Mouse (Mus musculus) lung, embryonic 14.5 days (tissue): ENCODE measurements around the gene 2310079G19Rik. TPM values are rescaled to one million over a fixed set of nuclear protein-coding genes. Genes with fewer than 3 reads are reported as not detected.
A peak's percentile ranks its signal among the peaks of the same experiment; 100 is the strongest.

ENCODE experiments used
- ATAC-seq: fragments of 200-750 bp; cut with Nextera tagmentation; 2 replicates; pipeline ENCODE4 v1.8.0; 2017; ENCODE audit warnings: mild to moderate bottlenecking, moderate TSS enrichment, moderate library complexity; ENCODE audit not compliant: insufficient read depth
- DNase-seq: peaks from one replicate; pipeline ENCODE4 v3.0.0-alpha.2; 2015
- H3K27ac ChIP-seq: fragments of 300-500 bp; sonication (generic); 2 replicates; pipeline ENCODE4 v1.5.1; 2014; ENCODE audit warnings: low read depth, mild to moderate bottlenecking, moderate library complexity
- H3K27me3 ChIP-seq: fragments of 300-500 bp; sonication (generic); 2 replicates; pipeline ENCODE4 v1.6.1; 2014; ENCODE audit warnings: low read length, control low read depth; ENCODE audit not compliant: insufficient read depth
- H3K36me3 ChIP-seq: fragments of 300-500 bp; sonication (generic); 2 replicates; pipeline ENCODE4 v1.6.1; 2014; ENCODE audit warnings: control low read depth; ENCODE audit not compliant: insufficient read depth
- H3K4me1 ChIP-seq: fragments of 300-500 bp; sonication (generic); 2 replicates; pipeline ENCODE4 v1.6.1; 2014; ENCODE audit warnings: antibody characterized with exemption, control low read depth; ENCODE audit not compliant: insufficient read depth
- H3K4me2 ChIP-seq: fragments of 300-500 bp; sonication (generic); 2 replicates; pipeline ENCODE4 v1.6.1; 2014; ENCODE audit warnings: mild to moderate bottlenecking
- H3K4me3 ChIP-seq: fragments of 300-500 bp; sonication (generic); 2 replicates; pipeline ENCODE4 v1.5.1; 2014; ENCODE audit warnings: low read depth, low read length
- H3K9ac ChIP-seq: fragments of 300-500 bp; sonication (generic); 2 replicates; pipeline ENCODE4 v1.6.1; 2014
- H3K9me3 ChIP-seq: fragments of 300-500 bp; sonication (generic); 2 replicates; pipeline ENCODE4 v1.6.1; 2016; ENCODE audit warnings: low read depth, low read length, control low read depth
- CTCF ChIP-seq: IDR thresholded peaks from 2 replicates; pipeline ENCODE4 v1.5.1; 2016; ENCODE audit warnings: antibody characterized with exemption, low read depth
- WGBS: fragments of 180-500 bp; shearing (Covaris S2); extraction: QIAGEN DNeasy Blood & Tissue Kit; methylation state at CpG from one replicate; pipeline ENCODE4 v1.1.7; 2014; 5-methylcytosine and 5-hydroxymethylcytosine counted together
- polyA plus RNA-seq: library from polyadenylated mRNA; unstranded; fragments of >200 nt; fragmentation: Nextera tagmentation; extraction: Ambion mirVana; gene quantifications from 2 replicates; pipeline ENCODE4 v1.2.1, GENCODE M21; 2014

Gene 2310079G19Rik
- not detected in 2 replicates for polyA plus RNA-seq

DNA sequence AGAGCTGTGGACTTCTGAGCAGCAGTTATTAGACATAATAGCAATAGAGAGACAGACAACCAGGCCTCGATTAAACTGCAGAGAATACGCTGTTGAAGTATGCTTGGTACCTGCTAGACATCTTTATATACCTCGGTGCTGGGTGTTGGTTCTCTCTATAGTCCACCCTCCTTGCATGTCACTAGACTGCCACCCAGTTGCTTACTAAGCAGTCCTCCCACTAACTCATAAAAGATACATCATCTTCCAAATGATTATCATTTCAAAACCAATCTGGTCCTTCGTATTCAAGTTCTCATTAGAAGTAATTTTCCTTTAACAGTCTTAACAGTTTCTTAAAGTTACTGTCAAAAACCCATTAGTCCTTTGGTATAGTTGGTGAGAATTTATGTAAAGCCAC, at the start of gene 2310079G19Rik:
2310079G19Rik (minus strand) TSS at position 101 of the 400 bp plus-strand sequence.
- no peak within 1 kb of the TSS for H3K9ac ChIP-seq
- H3K27ac ChIP-seq = no peak within 1 kb of the TSS
- no peak for TF ChIP-seq CTCF
- WGBS = 89% methylated on average over 4 of the region's 4 CpGs
- H3K9me3 ChIP-seq = no peaks in the 10 kb centered on the region
- no peaks in the 10 kb centered on the region for H3K4me1 ChIP-seq
- H3K36me3 ChIP-seq = no peaks in the 10 kb centered on the region
- H3K27me3 ChIP-seq = no peaks in the 10 kb centered on the region
- ATAC-seq = no peak
- no peak within 1 kb of the TSS for H3K4me3 ChIP-seq
- no peak for DNase-seq
- no peak within 1 kb of the TSS for H3K4me2 ChIP-seq

- H3K9ac ChIP-seq = no peak within 1 kb of the TSS
- no peak within 1 kb of the TSS for H3K4me3 ChIP-seq
- no peaks in the 10 kb centered on the region for H3K36me3 ChIP-seq
- TF ChIP-seq CTCF = no peak
- no peak within 1 kb of the TSS for H3K27ac ChIP-seq
- H3K4me1 ChIP-seq = no peaks in the 10 kb centered on the region
- H3K27me3 ChIP-seq = no peaks in the 10 kb centered on the region
- H3K4me2 ChIP-seq = no peak within 1 kb of the TSS
- WGBS = 88% methylated on average over 4 of the region's 4 CpGs
- DNase-seq (no peak), ATAC-seq (no peak)
- H3K9me3 ChIP-seq = no peaks in the 10 kb centered on the region
Observed at GRCm38 (mm10) chr16:88671571-88671970, 44.1 kb upstream of the 2310079G19Rik start, which contains the start of gene Krtap27-1. Gene Krtap27-1, minus strand, starts transcription at chr16:88671671.

DNA sequence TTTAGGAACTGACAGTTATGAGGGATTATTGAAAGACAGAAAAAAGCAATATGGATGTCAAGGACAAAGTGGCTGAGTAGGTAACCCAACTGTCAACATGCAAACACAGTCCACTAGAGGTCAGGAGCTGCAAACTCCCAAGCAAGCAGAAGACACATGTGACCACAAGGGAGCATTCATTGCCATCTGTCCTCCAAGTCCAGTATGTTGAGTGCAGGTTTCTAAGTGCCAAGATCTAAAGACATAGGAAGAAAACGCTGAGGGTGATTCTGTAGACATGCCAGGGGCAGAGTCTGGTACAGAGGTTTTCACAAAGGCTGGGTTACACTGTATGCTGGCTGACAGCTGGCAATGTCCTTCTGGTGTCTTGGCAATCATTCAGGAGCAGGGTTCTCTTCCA, 30.0 kb upstream of the 2310079G19Rik start:
- 67% methylated on average over 1 of the region's 1 CpGs for WGBS
- peak; percentile 38 for ATAC-seq

DNA sequence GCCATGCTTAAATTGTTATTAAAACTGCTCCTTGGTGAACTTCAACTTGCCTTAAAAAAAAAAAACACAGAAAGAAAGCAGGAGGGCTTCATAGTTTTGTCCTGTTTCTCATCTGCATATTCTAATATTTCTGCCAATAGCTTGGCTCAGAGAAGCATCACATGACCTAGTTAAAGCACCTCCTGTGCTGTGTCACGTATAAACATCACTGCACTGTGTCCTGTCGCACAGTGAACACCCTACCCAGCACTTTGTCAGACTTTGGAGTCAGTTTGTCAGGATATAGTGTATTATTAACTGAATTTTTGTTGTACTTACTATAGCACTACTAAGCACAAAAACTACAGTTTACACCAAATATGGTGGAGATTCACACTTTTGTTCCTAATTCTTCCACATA, 24.5 kb upstream of the 2310079G19Rik start:
- no peak overlapping the region for H3K27ac ChIP-seq
- no peak for DNase-seq
- no peaks in the 10 kb centered on the region for H3K27me3 ChIP-seq
- no peaks in the 10 kb centered on the region for H3K4me1 ChIP-seq
- H3K4me3 ChIP-seq = no peak overlapping the region
- H3K4me2 ChIP-seq = no peak overlapping the region
- WGBS = 40% methylated on average over 2 of the region's 2 CpGs
- H3K36me3 ChIP-seq = no peaks in the 10 kb centered on the region
- no peak for ATAC-seq
- no peak for TF ChIP-seq CTCF
- H3K9ac ChIP-seq = no peak overlapping the region
- no peaks in the 10 kb centered on the region for H3K9me3 ChIP-seq

More for the DNA sequence above, 30.0 kb upstream of the 2310079G19Rik start:
- H3K4me1 ChIP-seq = no peaks in the 10 kb centered on the region
- peak; percentile 20 for DNase-seq
- no peaks in the 10 kb centered on the region for H3K9me3 ChIP-seq
- H3K36me3 ChIP-seq = no peaks in the 10 kb centered on the region
- H3K27me3 ChIP-seq = no peaks in the 10 kb centered on the region
- H3K27ac ChIP-seq = no peak overlapping the region
- no peak overlapping the region for H3K9ac ChIP-seq
- no peak overlapping the region for H3K4me2 ChIP-seq
- TF ChIP-seq CTCF = peak; percentile 55
- H3K4me3 ChIP-seq = no peak overlapping the region

GRCm38 (mm10) chr16:88651082-88651481, 23.6 kb upstream of the 2310079G19Rik start:
- 61% methylated on average over 1 of the region's 1 CpGs for WGBS
- Histone ChIP-seq H3K36me3 (no peaks in the 10 kb centered on the region), H3K9ac (no peak overlapping the region), H3K27ac (no peak overlapping the region), H3K27me3 (no peaks in the 10 kb centered on the region), H3K4me3 (no peak overlapping the region), H3K4me2 (no peak overlapping the region), H3K9me3 (no peaks in the 10 kb centered on the region), H3K4me1 (no peaks in the 10 kb centered on the region)
- TF ChIP-seq CTCF = no peak
- no peak for DNase-seq
- ATAC-seq = no peak

GRCm38 (mm10) chr16:88647358-88647846, 19.9 kb upstream of the 2310079G19Rik start, which contains the start of gene Krtap26-1:
Gene Krtap26-1, minus strand, starts transcription at chr16:88647796.
- DNase-seq (no peak), ATAC-seq (no peak)
- Histone ChIP-seq H3K4me1 (no peaks in the 10 kb centered on the region), H3K4me3 (no peak within 1 kb of the TSS), H3K27ac (no peak within 1 kb of the TSS), H3K9ac (no peak within 1 kb of the TSS), H3K4me2 (no peak within 1 kb of the TSS), H3K9me3 (no peaks in the 10 kb centered on the region), H3K36me3 (no peaks in the 10 kb centered on the region), H3K27me3 (no peaks in the 10 kb centered on the region)
- no peak for TF ChIP-seq CTCF
- WGBS = 80% methylated on average over 10 of the region's 10 CpGs

DNA sequence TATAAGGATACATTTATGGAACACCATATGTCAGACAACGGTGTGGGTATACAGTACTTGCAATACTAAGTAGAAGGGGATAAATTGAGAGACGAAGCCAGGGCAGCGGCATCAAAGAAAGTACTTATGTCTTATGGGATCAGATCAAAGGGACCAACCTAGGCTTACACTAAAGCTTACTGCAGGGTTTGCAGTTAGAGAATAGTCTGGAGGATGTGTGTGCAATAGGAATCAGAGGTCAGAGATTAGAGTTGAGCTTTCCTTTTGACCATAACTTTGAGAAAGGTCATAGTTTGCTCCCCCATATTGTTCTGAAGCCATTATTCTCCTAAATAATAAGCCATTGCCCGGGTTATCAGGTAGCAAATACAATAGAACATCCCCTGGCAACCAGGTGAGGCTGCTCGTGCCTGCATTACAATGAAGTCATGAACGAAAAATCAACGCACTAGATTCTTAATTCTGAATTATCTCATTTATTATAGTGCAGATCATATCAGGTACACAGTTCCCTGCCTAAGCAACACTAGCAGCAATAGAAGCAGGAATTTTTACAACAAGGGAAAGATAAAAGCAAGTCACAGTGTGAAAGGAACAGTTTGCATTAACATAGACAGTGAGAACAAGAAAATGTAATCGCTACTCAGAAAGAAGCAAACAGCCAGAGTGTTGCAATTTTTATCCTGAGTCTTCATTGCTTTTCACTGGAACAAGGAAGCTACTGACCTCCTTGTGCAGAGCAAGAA, 19.1 kb upstream of the 2310079G19Rik start:
- Histone ChIP-seq H3K36me3 (no peaks in the 10 kb centered on the region), H3K27me3 (no peaks in the 10 kb centered on the region), H3K4me1 (no peaks in the 10 kb centered on the region), H3K9ac (no peak overlapping the region), H3K9me3 (no peaks in the 10 kb centered on the region), H3K4me3 (no peak overlapping the region), H3K4me2 (no peak overlapping the region), H3K27ac (no peak overlapping the region)
- TF ChIP-seq CTCF = no peak
- no peak for ATAC-seq
- 69% methylated on average over 8 of the region's 8 CpGs for WGBS
- no peak for DNase-seq
